Mouse (Mus musculus) forebrain, embryonic 10.5 days (tissue): Measurements from ENCODE around the gene Fut8. TPM values are rescaled to one million over a fixed set of nuclear protein-coding genes. Genes with fewer than 3 reads are reported as not detected.

Experiments used
- DNase-seq: peaks from one replicate; pipeline ENCODE4 v3.0.0-alpha.2; 2017; ENCODE audit warnings: low spot score; ENCODE audit errors: extremely low spot score
- H3K27ac ChIP-seq: fragments of 300-500 bp; sonication (generic); 2 replicates; pipeline ENCODE4 v1.5.1; 2016; ENCODE audit warnings: mild to moderate bottlenecking
- H3K27me3 ChIP-seq: fragments of 300-500 bp; sonication (generic); 2 replicates; pipeline ENCODE4 v1.6.1; 2016; ENCODE audit warnings: mild to moderate bottlenecking; ENCODE audit not compliant: poor library complexity, severe bottlenecking
- H3K36me3 ChIP-seq: fragments of 300-500 bp; sonication (generic); replicated peaks from 2 replicates; pipeline ENCODE4 v1.6.1; 2016; ENCODE audit warnings: mild to moderate bottlenecking, moderate library complexity
- H3K4me1 ChIP-seq: fragments of 300-500 bp; sonication (generic); 2 replicates; pipeline ENCODE4 v1.6.1; 2016
- H3K4me3 ChIP-seq: fragments of 300-500 bp; sonication (generic); 2 replicates; pipeline ENCODE4 v1.5.1; 2016; ENCODE audit warnings: mild to moderate bottlenecking, moderate library complexity
- H3K9me3 ChIP-seq: fragments of 300-500 bp; sonication (generic); 2 replicates; pipeline ENCODE4 v1.6.1; 2016; ENCODE audit warnings: mild to moderate bottlenecking, moderate library complexity
- WGBS: fragments of 180-500 bp; shearing (Covaris S2); methylation state at CpG from one replicate; pipeline ENCODE4 v1.1.7; 2016; 5-methylcytosine and 5-hydroxymethylcytosine counted together
- polyA plus RNA-seq: library from polyadenylated mRNA; unstranded; fragments of >200 nt; fragmentation: Nextera tagmentation; extraction: Ambion mirVana; gene quantifications from 2 replicates; pipeline ENCODE4 v1.2.1, GENCODE M21; 2016

The Fut8 gene
- polyA plus RNA-seq, 1 experiment from 2014 or later = 29.3 TPM

GRCm38 (mm10) chr12:77206852-77207251 lies 31.1 kb upstream of the Fut8 start:
- no peak for DNase-seq
- 91% methylated on average over 5 of the region's 5 CpGs for WGBS
- Histone ChIP-seq H3K36me3 (no peaks in the 10 kb centered on the region), H3K9me3 (no peaks in the 10 kb centered on the region), H3K27me3 (no peaks in the 10 kb centered on the region), H3K27ac (no peak overlapping the region), H3K4me3 (no peak overlapping the region), H3K4me1 (no peaks in the 10 kb centered on the region)

GRCm38 (mm10) chr12:77208056-77208455 lies 29.9 kb upstream of the Fut8 start:
- DNase-seq = no peak
- H3K27me3 ChIP-seq = no peaks in the 10 kb centered on the region
- no peaks in the 10 kb centered on the region for H3K4me1 ChIP-seq
- H3K4me3 ChIP-seq = no peak overlapping the region
- 89% methylated on average over 2 of the region's 2 CpGs for WGBS
- H3K27ac ChIP-seq = no peak overlapping the region
- H3K36me3 ChIP-seq = no peaks in the 10 kb centered on the region
- H3K9me3 ChIP-seq = no peaks in the 10 kb centered on the region

GRCm38 (mm10) chr12:77208576-77209180 lies 29.2 kb upstream of the Fut8 start:
- Histone ChIP-seq H3K36me3 (no peaks in the 10 kb centered on the region), H3K4me1 (no peaks in the 10 kb centered on the region), H3K27ac (no peak overlapping the region), H3K4me3 (no peak overlapping the region), H3K9me3 (no peaks in the 10 kb centered on the region), H3K27me3 (no peaks in the 10 kb centered on the region)
- no peak for DNase-seq
- WGBS = 81% methylated on average over 5 of the region's 5 CpGs

- no peak for DNase-seq
- 92% methylated on average over 7 of the region's 7 CpGs for WGBS
Measured at GRCm38 (mm10) chr12:77211695-77212208, 26.2 kb upstream of the Fut8 start.

GRCm38 (mm10) chr12:77213896-77214564 lies 23.9 kb upstream of the Fut8 start:
- H3K27ac ChIP-seq = no peak overlapping the region
- no peaks in the 10 kb centered on the region for H3K27me3 ChIP-seq
- DNase-seq = no peak
- 85% methylated on average over 6 of the region's 6 CpGs for WGBS
- H3K9me3 ChIP-seq = no peaks in the 10 kb centered on the region
- H3K4me1 ChIP-seq = no peaks in the 10 kb centered on the region
- H3K36me3 ChIP-seq = no peaks in the 10 kb centered on the region
- no peak overlapping the region for H3K4me3 ChIP-seq

More at GRCm38 (mm10) chr12:77211695-77212208, 26.2 kb upstream of the Fut8 start:
- Histone ChIP-seq H3K9me3 (no peaks in the 10 kb centered on the region), H3K4me1 (no peaks in the 10 kb centered on the region), H3K4me3 (no peak overlapping the region), H3K27me3 (no peaks in the 10 kb centered on the region), H3K36me3 (no peaks in the 10 kb centered on the region), H3K27ac (no peak overlapping the region)

- H3K4me1 ChIP-seq = no peaks in the 10 kb centered on the region
- no peak overlapping the region for H3K4me3 ChIP-seq
- H3K36me3 ChIP-seq = no peaks in the 10 kb centered on the region
- no peak for DNase-seq
- H3K27me3 ChIP-seq = no peaks in the 10 kb centered on the region
- no peak overlapping the region for H3K27ac ChIP-seq
- no peaks in the 10 kb centered on the region for H3K9me3 ChIP-seq
- 96% methylated on average over 3 of the region's 3 CpGs for WGBS
Measured at GRCm38 (mm10) chr12:77214565-77214909, 23.4 kb upstream of the Fut8 start.

GRCm38 (mm10) chr12:77216511-77217192 lies 21.3 kb upstream of the Fut8 start:
- H3K27me3 ChIP-seq = no peaks in the 10 kb centered on the region
- no peaks in the 10 kb centered on the region for H3K36me3 ChIP-seq
- H3K9me3 ChIP-seq = no peaks in the 10 kb centered on the region
- no peak overlapping the region for H3K27ac ChIP-seq
- H3K4me3 ChIP-seq = no peak overlapping the region
- no peaks in the 10 kb centered on the region for H3K4me1 ChIP-seq
- 86% methylated on average over 11 of the region's 11 CpGs for WGBS
- no peak for DNase-seq

GRCm38 (mm10) chr12:77220616-77221015 lies 17.3 kb upstream of the Fut8 start:
- no peaks in the 10 kb centered on the region for H3K27me3 ChIP-seq
- no peaks in the 10 kb centered on the region for H3K4me1 ChIP-seq
- H3K36me3 ChIP-seq = no peaks in the 10 kb centered on the region
- WGBS = 80% methylated on average over 5 of the region's 5 CpGs
- H3K4me3 ChIP-seq = no peak overlapping the region
- no peaks in the 10 kb centered on the region for H3K9me3 ChIP-seq
- H3K27ac ChIP-seq = no peak overlapping the region
- no peak for DNase-seq

GRCm38 (mm10) chr12:77222272-77222874 lies 15.6 kb upstream of the Fut8 start:
- Histone ChIP-seq H3K27ac (no peak overlapping the region), H3K4me3 (no peak overlapping the region), H3K27me3 (no peaks in the 10 kb centered on the region), H3K9me3 (no peaks in the 10 kb centered on the region), H3K36me3 (no peaks in the 10 kb centered on the region), H3K4me1 (no peaks in the 10 kb centered on the region)
- WGBS = 89% methylated on average over 6 of the region's 6 CpGs
- no peak for DNase-seq

- Histone ChIP-seq H3K9me3 (no peaks in the 10 kb centered on the region), H3K27ac (no peak overlapping the region), H3K27me3 (no peaks in the 10 kb centered on the region), H3K4me3 (no peak overlapping the region), H3K36me3 (no peaks in the 10 kb centered on the region), H3K4me1 (no peaks in the 10 kb centered on the region)
- DNase-seq = no peak
- 92% methylated on average over 3 of the region's 3 CpGs for WGBS
Measured at GRCm38 (mm10) chr12:77223595-77223994, 14.3 kb upstream of the Fut8 start.

GRCm38 (mm10) chr12:77224121-77224520 lies 13.8 kb upstream of the Fut8 start:
- no peaks in the 10 kb centered on the region for H3K9me3 ChIP-seq
- no peaks in the 10 kb centered on the region for H3K4me1 ChIP-seq
- H3K27me3 ChIP-seq = no peaks in the 10 kb centered on the region
- H3K4me3 ChIP-seq = no peak overlapping the region
- WGBS = 91% methylated on average over 4 of the region's 4 CpGs
- DNase-seq = no peak
- no peaks in the 10 kb centered on the region for H3K36me3 ChIP-seq
- H3K27ac ChIP-seq = no peak overlapping the region

- Histone ChIP-seq H3K27me3 (no peaks in the 10 kb centered on the region), H3K27ac (no peak overlapping the region), H3K9me3 (no peaks in the 10 kb centered on the region), H3K4me3 (no peak overlapping the region), H3K4me1 (no peaks in the 10 kb centered on the region), H3K36me3 (no peaks in the 10 kb centered on the region)
- DNase-seq = no peak
- whole genome bisulfite sequencing = 85% methylated on average over 4 of the region's 4 CpGs
Measured at GRCm38 (mm10) chr12:77224891-77225290, 13.0 kb upstream of the Fut8 start.

- no peaks in the 10 kb centered on the region for H3K36me3 ChIP-seq
- 85% methylated on average over 3 of the region's 3 CpGs for WGBS
- H3K4me1 ChIP-seq = no peaks in the 10 kb centered on the region
- H3K9me3 ChIP-seq = no peaks in the 10 kb centered on the region
- H3K27me3 ChIP-seq = no peaks in the 10 kb centered on the region
- no peak overlapping the region for H3K27ac ChIP-seq
- DNase-seq = no peak
- H3K4me3 ChIP-seq = no peak overlapping the region
Measured at GRCm38 (mm10) chr12:77225727-77226126, 12.2 kb upstream of the Fut8 start.
